Mouse (Mus musculus) lung, postnatal 4 days (tissue): ENCODE measurements around the gene Gtsf2.
A peak's percentile ranks its signal among the peaks of the same experiment; 100 is the strongest.
"Not testable (repeated sequence)": the region's sequence is repeated elsewhere in the genome, so short reads cannot be mapped to it uniquely, and the experiment has no call there.

Source experiments
- DNase-seq, 2 experiments: peaks; one replicate each; pipeline ENCODE4 v3.0.0; 2021

Gene Gtsf2

GRCm38 (mm10) chr15:103448369-103448768 lies at the start of gene Gtsf2:
Gene Gtsf2 (minus strand): TSS chr15:103448469.
- no peak for DNase-seq

GRCm38 (mm10) chr15:103496204-103497140 lies 48.2 kb upstream of the Gtsf2 start:
- DNase-seq, result no peak

GRCm38 (mm10) chr15:103488336-103488735 lies 40.1 kb upstream of the Gtsf2 start:
- no peak for DNase-seq

GRCm38 (mm10) chr15:103486658-103487057 lies 38.4 kb upstream of the Gtsf2 start:
- no peak for DNase-seq

GRCm38 (mm10) chr15:103485106-103485505 lies 36.8 kb upstream of the Gtsf2 start:
- DNase-seq, result no peak

- no peak for DNase-seq
These were observed 36.2 kb upstream of the Gtsf2 start for GRCm38 (mm10) chr15:103484490-103484889.

- no peak for DNase-seq
These were observed 34.2 kb upstream of the Gtsf2 start for GRCm38 (mm10) chr15:103482488-103482887.

GRCm38 (mm10) chr15:103480129-103480528 lies 31.9 kb upstream of the Gtsf2 start:
- DNase-seq, result no peak

GRCm38 (mm10) chr15:103479080-103479606 lies 30.9 kb upstream of the Gtsf2 start:
- no peak for DNase-seq

GRCm38 (mm10) chr15:103473769-103474168 lies 25.5 kb upstream of the Gtsf2 start:
- no peak for DNase-seq

GRCm38 (mm10) chr15:103473182-103473581 lies 24.9 kb upstream of the Gtsf2 start:
- DNase-seq, result no peak

- no peak for DNase-seq
These were observed 24.0 kb upstream of the Gtsf2 start for GRCm38 (mm10) chr15:103472265-103472664.

GRCm38 (mm10) chr15:103471488-103472194 lies 23.4 kb upstream of the Gtsf2 start:
- DNase-seq, result no peak

GRCm38 (mm10) chr15:103462539-103463261 lies 14.4 kb upstream of the Gtsf2 start:
- DNase-seq, result peak in 1 of 2 experiments; percentile 25

GRCm38 (mm10) chr15:103454449-103454848 lies 6.2 kb upstream of the Gtsf2 start:
- no peak for DNase-seq

GRCm38 (mm10) chr15:103453551-103454218 lies 5.4 kb upstream of the Gtsf2 start, which contains the start of gene Nckap1l:
Gene Nckap1l (plus strand): TSS chr15:103453794.
- peak; percentile 69 to 73 for DNase-seq

GRCm38 (mm10) chr15:103445966-103446365 lies 2.3 kb downstream of the Gtsf2 start:
- DNase-seq, result not testable (repeated sequence)

GRCm38 (mm10) chr15:103430241-103430640 lies 18.0 kb downstream of the Gtsf2 start, which contains the start of gene Gtsf1:
Gene Gtsf1 (minus strand): TSS chr15:103430470.
- peak in 1 of 2 experiments; percentile 20 for DNase-seq

GRCm38 (mm10) chr15:103427017-103427416 lies 21.3 kb downstream of the Gtsf2 start:
- no peak for DNase-seq

GRCm38 (mm10) chr15:103405586-103405985 lies 42.7 kb downstream of the Gtsf2 start:
- DNase-seq, result not testable (repeated sequence)

- no peak for DNase-seq
These were observed 46.9 kb downstream of the Gtsf2 start for GRCm38 (mm10) chr15:103401361-103401760.

- DNase-seq, result no peak
These were observed 54.7 kb downstream of the Gtsf2 start for GRCm38 (mm10) chr15:103393577-103393976.
